Mouse (Mus musculus) urinary bladder, adult 2 months (tissue): Measurements from ENCODE around the gene Eif4a1. TPM values are rescaled to one million over a fixed set of nuclear protein-coding genes. Genes with fewer than 3 reads are reported as not detected.
"Not testable (repeated sequence)": the region's sequence is repeated elsewhere in the genome, so short reads cannot be mapped to it uniquely, and the experiment has no call there.

Source experiments
- DNase-seq: peaks from one replicate; pipeline ENCODE4 v3.0.0; 2022; ENCODE audit warnings: low spot score
- polyA plus RNA-seq: library from polyadenylated mRNA; depleted of rRNA; stranded (reverse); fragments of >200 nt; gene quantifications from 2 replicates; pipeline ENCODE4 v1.2.3, GENCODE M21; 2012; rRNA removed

The Eif4a1 gene
- polyA plus RNA-seq, 1 experiment = 554 TPM

DNA sequence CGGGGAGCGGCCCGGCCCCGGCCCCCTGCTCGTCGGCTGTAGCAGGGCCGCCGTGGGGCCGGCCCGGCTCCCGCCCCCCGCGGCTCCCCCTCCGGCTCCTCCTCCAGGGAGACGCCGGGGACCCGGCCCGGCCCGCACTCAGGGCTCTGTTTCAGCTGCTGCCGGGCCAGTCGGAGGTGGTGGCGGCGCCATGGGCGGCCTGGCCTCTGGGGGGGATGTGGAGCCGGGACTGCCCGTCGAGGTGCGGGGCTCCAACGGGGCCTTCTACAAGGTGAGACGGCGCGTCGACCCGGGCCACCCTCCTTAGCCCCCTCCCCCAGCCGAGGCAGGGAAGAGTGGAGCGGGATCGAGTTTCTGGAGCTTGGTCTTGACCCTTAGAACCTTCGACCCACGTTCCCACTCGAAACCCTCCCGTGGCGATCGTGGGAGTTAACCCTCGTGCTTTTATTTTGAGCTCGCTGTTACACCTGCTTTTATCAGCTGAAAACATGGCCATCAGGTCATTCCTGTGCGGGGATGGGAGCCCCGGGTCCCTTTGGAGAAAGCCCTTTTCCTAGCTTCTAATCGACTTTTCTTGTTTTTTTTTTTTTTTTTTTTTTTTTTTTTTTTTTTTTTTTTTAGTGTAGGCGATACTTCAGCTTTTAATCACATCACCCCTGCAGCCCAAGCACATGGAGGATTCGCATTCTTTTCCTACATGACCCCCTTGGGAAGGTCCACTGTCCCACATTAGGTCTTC is 38.9 kb downstream of the Eif4a1 start:
- no peak for DNase-seq

DNA sequence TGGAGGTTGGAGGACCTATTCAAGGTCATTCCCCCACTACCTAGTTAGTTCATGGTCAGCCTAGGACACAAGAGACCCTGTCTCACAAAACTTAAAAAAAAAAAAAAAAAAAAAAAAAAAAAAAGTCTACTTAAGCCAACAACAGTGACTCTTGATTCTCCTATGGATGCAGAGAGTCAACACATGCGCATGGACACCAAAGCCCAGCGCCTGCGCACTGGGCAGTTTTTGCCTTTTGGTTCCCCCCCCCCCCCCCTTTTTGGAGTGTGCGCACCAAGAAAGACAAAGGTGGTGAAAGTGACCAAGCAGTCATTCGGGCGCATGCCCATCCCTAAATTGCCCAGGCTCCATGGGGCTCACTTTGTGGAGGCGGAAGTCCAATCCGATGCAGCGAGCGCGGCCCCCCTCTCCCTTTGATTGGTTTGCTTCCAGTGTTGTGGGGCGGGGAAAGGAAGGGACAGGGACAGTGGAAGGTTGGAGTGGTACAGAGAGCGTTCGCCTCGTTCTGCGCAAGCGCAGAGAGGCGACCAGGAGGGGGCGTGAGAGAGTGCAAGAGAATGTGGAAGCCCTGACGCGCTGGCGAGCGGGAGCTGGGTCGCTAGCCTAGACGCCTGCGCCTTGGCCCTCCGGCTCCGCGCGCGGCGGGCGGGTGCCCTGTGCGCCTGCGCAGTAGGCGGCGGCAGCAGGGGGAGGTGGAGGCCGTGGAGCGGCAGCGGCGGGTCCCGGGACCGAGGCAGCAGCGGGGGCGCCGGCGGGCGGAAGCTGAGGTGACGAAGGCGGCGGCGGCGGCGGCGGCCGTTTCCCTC is 39.7 kb downstream of the Eif4a1 start, which contains the start of gene Fxr2:
Gene Fxr2, plus strand, starts transcription at position 707 of the 806 bp plus-strand sequence.
- peak; percentile 100 for DNase-seq

DNA sequence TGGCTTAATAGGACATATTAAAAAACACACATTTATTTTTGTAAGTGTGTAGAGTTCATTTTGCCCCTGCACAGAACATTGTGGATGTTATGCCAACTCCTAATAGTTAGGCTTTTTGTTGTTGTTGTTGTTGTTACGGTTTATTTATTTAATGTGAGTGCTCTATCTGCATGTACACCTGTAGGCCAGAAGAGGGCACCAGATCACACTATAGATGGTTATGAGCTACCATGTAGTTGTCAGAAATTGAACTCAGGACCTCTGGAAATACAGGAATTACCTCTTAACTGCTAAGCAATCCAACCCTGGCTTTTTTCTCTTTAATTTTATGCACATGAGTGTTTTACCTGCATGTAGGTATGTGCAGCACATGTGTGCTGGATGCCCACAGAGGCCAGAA is 42.4 kb downstream of the Eif4a1 start:
- DNase-seq = no peak

DNA sequence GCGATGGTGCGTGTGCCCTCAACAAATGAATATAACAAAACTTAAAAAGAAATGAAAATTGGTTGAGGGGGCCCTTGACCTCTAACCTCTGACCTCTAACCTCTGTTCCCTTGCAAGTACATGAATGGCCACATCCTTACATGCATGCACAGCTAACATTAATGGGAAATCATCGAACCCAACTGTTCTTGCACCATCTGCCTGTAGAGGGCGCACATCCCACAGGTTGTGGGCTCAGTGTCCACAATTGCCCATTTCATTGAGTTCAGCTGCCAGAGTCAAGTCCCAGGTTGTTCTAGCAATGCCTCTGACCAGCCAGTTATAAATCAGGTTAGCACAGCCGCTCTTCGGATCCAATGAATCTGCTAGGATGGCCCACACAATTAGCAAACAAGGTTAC is 43.9 kb downstream of the Eif4a1 start:
- peak; percentile 55 for DNase-seq

GRCm38 (mm10) chr11:69624339-69624738 is 47.9 kb downstream of the Eif4a1 start:
- not testable (repeated sequence) for DNase-seq

- no peak for DNase-seq
Measured at GRCm38 (mm10) chr11:69623006-69623405, 49.2 kb downstream of the Eif4a1 start.

DNA sequence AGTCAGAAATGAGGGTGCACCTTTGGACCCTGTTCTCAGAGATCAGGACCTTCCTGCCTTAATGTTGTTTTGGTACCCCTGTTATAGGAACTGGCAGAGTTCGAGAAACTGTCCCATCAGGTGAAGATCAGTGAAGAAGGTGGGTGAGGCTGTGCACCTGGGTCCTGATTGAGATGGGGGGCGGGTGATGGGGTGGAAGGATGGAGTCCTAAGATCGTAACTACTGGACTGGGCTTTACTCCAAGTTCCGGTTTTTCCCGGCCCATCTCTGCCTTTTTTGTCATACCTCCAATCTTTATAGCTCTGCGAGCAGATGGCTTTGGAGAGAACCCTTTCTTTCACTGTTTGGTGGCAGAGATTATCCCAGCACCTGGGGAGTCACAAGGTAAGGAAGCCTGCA is 49.8 kb downstream of the Eif4a1 start:
- no peak for DNase-seq

DNA sequence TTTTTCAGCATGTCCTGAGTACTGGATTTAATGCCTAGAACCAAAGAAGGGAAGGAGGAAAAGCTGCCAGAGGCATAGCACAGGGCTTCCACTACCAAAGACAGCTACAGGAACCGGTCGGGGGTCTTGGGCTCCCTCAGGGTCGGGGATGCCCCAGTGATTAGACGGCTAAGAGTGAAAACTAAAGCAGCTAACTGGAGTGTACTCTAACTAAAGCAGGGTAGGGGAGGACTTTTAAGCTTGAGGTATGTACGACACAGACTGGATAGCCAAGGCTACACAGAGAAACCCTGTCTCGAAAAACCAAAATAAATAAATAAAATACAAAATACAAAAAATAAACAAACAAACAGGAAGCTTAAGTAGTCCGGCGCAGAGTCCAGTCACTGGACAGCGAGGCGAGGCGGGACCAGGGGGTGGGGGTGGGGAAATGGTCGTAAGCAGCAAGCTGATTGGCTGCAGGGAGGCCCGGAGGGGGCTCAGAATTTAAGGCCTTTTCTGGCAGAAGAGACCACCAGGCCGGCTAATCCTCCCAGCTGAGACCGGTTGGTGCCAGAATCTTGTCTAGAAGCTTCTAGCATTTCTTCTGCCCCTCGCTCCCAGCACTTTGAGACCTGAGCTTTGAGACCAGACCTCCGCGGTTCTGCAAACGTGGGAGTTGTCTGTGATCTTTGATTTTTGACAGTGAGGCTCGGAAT is 50.5 kb downstream of the Eif4a1 start, which contains the start of gene Sat2:
Gene Sat2, plus strand, starts transcription at position 454 of the 698 bp plus-strand sequence.
- peak; percentile 42 for DNase-seq

GRCm38 (mm10) chr11:69620394-69621081 is 51.7 kb downstream of the Eif4a1 start:
- no peak for DNase-seq

GRCm38 (mm10) chr11:69617805-69618204 is 54.4 kb downstream of the Eif4a1 start, which contains the start of gene Shbg:
Shbg (minus strand) TSS chr11:69617905.
- no peak for DNase-seq

Other genes with a start within 250 kb of the Eif4a1 start
- gene Dnah2, start 123.3 kb downstream of the Eif4a1 start, polyA plus RNA-seq = 0.19 and 0.22 TPM in 2 replicates
- gene Efnb3, start 112.2 kb downstream of the Eif4a1 start, polyA plus RNA-seq = 0.99 and 1.1 TPM in 2 replicates
- 7.2 and 7.3 TPM in 2 replicates for gene Wrap53, start 92.2 kb downstream of the Eif4a1 start, polyA plus RNA-seq
- gene Trp53, start 92.1 kb downstream of the Eif4a1 start, polyA plus RNA-seq = 77.8 and 85.8 TPM in 2 replicates
- 23.5 and 46.2 TPM in 2 replicates for gene Atp1b2, start 66.5 kb downstream of the Eif4a1 start, polyA plus RNA-seq
- gene Shbg, start 54.5 kb downstream of the Eif4a1 start, polyA plus RNA-seq = not detected in 2 replicates
- gene Sat2, start 50.4 kb downstream of the Eif4a1 start, polyA plus RNA-seq = 18.4 and 19.5 TPM in 2 replicates
- 74.8 and 85.8 TPM in 2 replicates for gene Fxr2, start 39.4 kb downstream of the Eif4a1 start, polyA plus RNA-seq
- 33.7 and 43.5 TPM in 2 replicates for gene Sox15, start 17.1 kb downstream of the Eif4a1 start, polyA plus RNA-seq
- 62.0 and 86.7 TPM in 2 replicates for gene Mpdu1, start 9.8 kb downstream of the Eif4a1 start, polyA plus RNA-seq
- gene Cd68, start 6.3 kb downstream of the Eif4a1 start, polyA plus RNA-seq = 20.5 and 24.9 TPM in 2 replicates
- gene Senp3, start 9.7 kb upstream of the Eif4a1 start, polyA plus RNA-seq = 83.4 and 108 TPM in 2 replicates
- 5.1 and 6.8 TPM in 2 replicates for gene Tnfsf13, start 13.4 kb upstream of the Eif4a1 start, polyA plus RNA-seq
- 85.4 and 87.0 TPM in 2 replicates for gene Tnfsf12, start 23.4 kb upstream of the Eif4a1 start, polyA plus RNA-seq
- gene Tnfsfm13, start 23.7 kb upstream of the Eif4a1 start, polyA plus RNA-seq = 10.0 and 10.3 TPM in 2 replicates
- gene Polr2a, start 86.2 kb upstream of the Eif4a1 start, polyA plus RNA-seq = 9.4 and 24.4 TPM in 2 replicates
- gene Slc35g3, start 89.5 kb upstream of the Eif4a1 start, polyA plus RNA-seq = 0.07 TPM in 1 of 2 replicates, not detected in the other
- 35.6 and 46.1 TPM in 2 replicates for gene Zbtb4, start 93.5 kb upstream of the Eif4a1 start, polyA plus RNA-seq
- gene Chrnb1, start 123.5 kb upstream of the Eif4a1 start, polyA plus RNA-seq = 15.6 and 25.0 TPM in 2 replicates
- 6.3 and 7.2 TPM in 2 replicates for gene Fgf11, start 129.4 kb upstream of the Eif4a1 start, polyA plus RNA-seq
- gene Tmem102, start 133.2 kb upstream of the Eif4a1 start, polyA plus RNA-seq = 11.5 and 13.2 TPM in 2 replicates
- not detected in 2 replicates for gene Gm39566, start 142.9 kb upstream of the Eif4a1 start, polyA plus RNA-seq
- gene Spem2, start 146.0 kb upstream of the Eif4a1 start, polyA plus RNA-seq = not detected in 2 replicates
- 0.55 and 0.71 TPM in 2 replicates for gene Spem1, start 149.8 kb upstream of the Eif4a1 start, polyA plus RNA-seq
- 18.3 and 27.7 TPM in 2 replicates for gene Nlgn2, start 165.4 kb upstream of the Eif4a1 start, polyA plus RNA-seq
- gene Tmem256, start 166.1 kb upstream of the Eif4a1 start, polyA plus RNA-seq = 202 and 261 TPM in 2 replicates
- gene Plscr3, start 174.0 kb upstream of the Eif4a1 start, polyA plus RNA-seq = 104 and 110 TPM in 2 replicates
- 15.2 and 15.4 TPM in 2 replicates for gene Tnk1, start 186.3 kb upstream of the Eif4a1 start, polyA plus RNA-seq
- gene Tmem95, start 205.6 kb upstream of the Eif4a1 start, polyA plus RNA-seq = not detected in 2 replicates
- gene Kctd11, start 209.0 kb upstream of the Eif4a1 start, polyA plus RNA-seq = 11.8 and 13.8 TPM in 2 replicates
- 2.0 and 2.5 TPM in 2 replicates for gene Acap1, start 223.1 kb upstream of the Eif4a1 start, polyA plus RNA-seq
- gene 2810408A11Rik, start 228.6 kb upstream of the Eif4a1 start, polyA plus RNA-seq = 1.1 and 1.3 TPM in 2 replicates
- 43.4 and 47.8 TPM in 2 replicates for gene Neurl4, start 228.6 kb upstream of the Eif4a1 start, polyA plus RNA-seq
- gene Gps2, start 241.5 kb upstream of the Eif4a1 start, polyA plus RNA-seq = 56.3 and 63.2 TPM in 2 replicates
- 565 and 624 TPM in 2 replicates for gene Eif5a, start 249.5 kb upstream of the Eif4a1 start, polyA plus RNA-seq